Mouse (Mus musculus): ENCODE results near the gene Vapa. TPM values are rescaled to one million over a fixed set of nuclear protein-coding genes. Genes with fewer than 3 reads are reported as not detected.

Gene Vapa
- polyA plus RNA-seq, 1 experiment: 81.7 TPM

Other genes starting within 250 kb of the Vapa start
- gene Tmem232, start 72.8 kb downstream of the Vapa start, polyA plus RNA-seq (2012; ENCODE audit: insufficient read depth, insufficient read length, missing spikeins): not detected in 2 replicates
- not detected in 2 replicates for gene Txndc2, start 28.6 kb upstream of the Vapa start, polyA plus RNA-seq (2012; ENCODE audit: insufficient read depth, insufficient read length, missing spikeins)
- gene Rab31, start 159.2 kb upstream of the Vapa start, polyA plus RNA-seq (2012; ENCODE audit: insufficient read depth, insufficient read length, missing spikeins): 3.9 and 5.4 TPM in 2 replicates
- gene Ppp4r1, start 169.0 kb upstream of the Vapa start, polyA plus RNA-seq (2012; ENCODE audit: insufficient read depth, insufficient read length, missing spikeins): 13.9 and 14.4 TPM in 2 replicates

Measured in brown adipose tissue, adult 24 weeks (tissue).